Mouse (Mus musculus): ENCODE measurements around the gene Gm11596.

GRCm38 (mm10) chr11:99780604-99781003 lies 12.7 kb downstream of the Gm11596 start, which contains the start of gene Krtap4-8:
- no peak for TF ChIP-seq CTCF (IDR thresholded peaks at IDR 0.05; ENCODE audit: low read depth)
- TF ChIP-seq EP300 (IDR thresholded peaks at IDR 0.05; ENCODE audit: low read depth) = no peak

Data from liver, postnatal 0 days (tissue).